Mouse (Mus musculus) bone marrow macrophage, adult 2 months (primary cell): ENCODE results near the gene Gm21190.
"Not testable (repeated sequence)": the region's sequence is repeated elsewhere in the genome, so short reads cannot be mapped to it uniquely, and the experiment has no call there.

Experiments
- CTCF ChIP-seq: IDR thresholded peaks from 2 replicates; pipeline ENCODE4 v1.5.1; 2012; ENCODE audit warnings: low read depth, mild to moderate bottlenecking, low read length, moderate library complexity
- POLR2A ChIP-seq: IDR thresholded peaks from 2 replicates; pipeline ENCODE4 v1.6.1; 2012; ENCODE audit warnings: mild to moderate bottlenecking, low read depth, low read length, borderline replicate concordance

DNA sequence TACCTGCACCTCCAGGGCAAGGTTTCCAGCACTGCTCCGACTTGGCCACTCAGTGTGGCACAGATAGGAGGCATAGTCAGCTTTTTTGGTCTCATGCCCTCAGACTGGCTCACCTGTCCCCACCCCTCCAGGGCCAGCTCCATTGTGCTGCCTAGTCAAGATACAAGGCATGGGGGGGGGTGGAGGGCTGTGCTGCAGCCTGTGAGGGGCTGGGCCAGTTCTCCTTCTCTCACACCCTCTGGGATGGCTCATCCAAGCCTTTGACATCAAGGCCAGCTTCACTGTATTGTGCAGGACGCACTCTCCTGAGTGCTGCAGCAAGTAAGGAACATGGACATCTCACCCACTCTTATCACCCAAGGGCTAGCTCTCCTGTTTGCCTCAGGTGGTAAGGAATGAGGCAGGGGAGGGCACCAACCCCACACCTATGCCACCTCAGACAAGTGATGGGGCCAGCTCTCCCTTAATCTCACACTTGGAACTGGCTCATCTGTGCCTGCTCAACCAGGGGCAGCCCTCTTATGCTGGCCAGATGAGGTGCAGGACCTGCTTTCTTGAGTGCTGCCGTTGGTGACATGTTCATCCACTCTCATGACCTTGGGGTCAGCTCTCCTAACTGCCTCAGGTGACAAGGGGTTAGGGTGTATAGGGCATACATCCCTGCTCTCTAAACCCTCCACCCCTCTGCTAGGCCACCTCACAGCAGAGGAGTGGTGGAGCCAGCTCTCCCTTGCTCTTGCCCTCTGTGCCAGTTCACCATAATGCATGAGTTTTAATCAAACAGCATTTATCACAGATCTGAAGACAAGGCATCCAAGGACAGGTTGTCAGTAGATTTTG is 32.6 kb upstream of the Gm21190 start:
- TF ChIP-seq POLR2A, CTCF: not testable (repeated sequence)
